Mouse (Mus musculus) heart, adult 8-10 months (tissue): ENCODE data around the gene Olfr913. TPM values are rescaled to one million over a fixed set of nuclear protein-coding genes. Genes with fewer than 3 reads are reported as not detected.

Experiments used
- DNase-seq: peaks from one replicate; pipeline ENCODE4 v3.0.0; 2022; ENCODE audit warnings: low spot score
- total RNA-seq, 4 experiments: library from RNA; stranded (reverse); gene quantifications; 2 replicates each; pipeline ENCODE4 v1.2.4; 2022

Olfr913 gene
- total RNA-seq, result not detected

- no peak for DNase-seq
Measured at GRCm38 (mm10) chr9:38592459-38592858, at the start of gene Olfr913. Gene Olfr913, plus strand, starts transcription at chr9:38592759.

GRCm38 (mm10) chr9:38579878-38580277 is 12.7 kb upstream of the Olfr913 start, which contains the start of gene Olfr912:
Gene Olfr912, plus strand, starts transcription at chr9:38580178.
- DNase-seq, result no peak

DNA sequence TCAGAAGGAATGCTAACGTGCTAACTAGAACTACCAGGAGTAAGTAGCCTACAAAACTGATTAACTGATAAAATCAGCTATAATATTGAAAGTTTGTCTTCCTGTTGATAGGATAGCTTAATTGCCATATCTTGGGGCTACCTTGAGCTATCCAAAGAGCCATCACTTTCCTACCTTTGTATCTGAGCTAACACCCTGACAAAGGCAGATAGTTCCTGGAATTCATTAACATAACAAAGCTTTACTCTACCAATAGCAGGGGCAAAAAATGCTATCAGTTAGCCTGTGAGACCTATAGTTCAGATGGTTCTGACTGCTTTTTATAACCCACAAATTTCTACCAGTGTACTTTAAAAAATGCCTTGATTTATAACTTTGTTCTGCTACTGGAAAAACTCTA is 1.5 kb upstream of the Olfr913 start:
- DNase-seq, result no peak

DNA sequence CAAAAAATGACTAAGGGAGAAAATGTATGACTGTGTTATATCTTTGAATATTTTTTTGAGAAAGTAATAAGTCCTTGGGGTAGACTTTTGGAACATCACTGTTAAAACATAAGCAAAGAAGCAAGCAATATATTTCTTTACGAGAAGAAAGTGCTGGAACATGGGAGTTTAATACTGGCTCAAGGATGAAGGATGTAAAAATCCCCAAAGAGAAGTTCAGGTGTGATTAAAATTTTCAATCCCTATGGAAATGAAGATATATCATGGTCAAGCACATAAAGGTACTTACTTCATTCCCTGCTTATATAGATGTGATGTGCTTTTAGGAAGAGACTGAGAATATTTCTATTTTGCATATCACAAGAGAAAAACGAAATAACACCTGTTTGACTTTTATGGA is 12.2 kb downstream of the Olfr913 start, which contains the start of gene Olfr914:
Gene Olfr914, plus strand, starts transcription at position 301 of the 400 bp plus-strand sequence.
- DNase-seq, result no peak

- DNase-seq, result no peak
Measured at GRCm38 (mm10) chr9:38632406-38632805, 39.8 kb downstream of the Olfr913 start.

Other genes with a start within 250 kb of the Olfr913 start
- not detected for gene Olfr898, start 244.3 kb upstream of the Olfr913 start, total RNA-seq
- gene Olfr250, start 225.9 kb upstream of the Olfr913 start, total RNA-seq, result not detected
- not detected for gene Olfr251, start 215.7 kb upstream of the Olfr913 start, total RNA-seq
- not detected for gene Olfr147, start 191.1 kb upstream of the Olfr913 start, total RNA-seq
- not detected for gene Olfr901, start 163.3 kb upstream of the Olfr913 start, total RNA-seq
- not detected for gene Olfr902, start 145.1 kb upstream of the Olfr913 start, total RNA-seq
- gene Olfr904, start 129.6 kb upstream of the Olfr913 start, total RNA-seq, result not detected
- not detected for gene Olfr905, start 121.7 kb upstream of the Olfr913 start, total RNA-seq
- gene Olfr906, start 105.7 kb upstream of the Olfr913 start, total RNA-seq, result not detected
- not detected for gene Olfr907, start 97.0 kb upstream of the Olfr913 start, total RNA-seq
- not detected for gene Olfr911-ps1, start 71.2 kb upstream of the Olfr913 start, total RNA-seq
- not detected for gene Olfr910, start 54.9 kb upstream of the Olfr913 start, total RNA-seq
- not detected for gene Olfr912, start 12.6 kb upstream of the Olfr913 start, total RNA-seq
- not detected for gene Olfr914, start 12.3 kb downstream of the Olfr913 start, total RNA-seq
- gene Olfr916, start 67.1 kb downstream of the Olfr913 start, total RNA-seq, result not detected
- not detected for gene Olfr917, start 73.1 kb downstream of the Olfr913 start, total RNA-seq
- gene Olfr918, start 81.8 kb downstream of the Olfr913 start, total RNA-seq, result not detected
- not detected for gene Olfr919, start 110.9 kb downstream of the Olfr913 start, total RNA-seq
- 10 to 100 TPM; 18.4 to 25.0 (median 22.9) TPM for gene Vwa5a, start 125.5 kb downstream of the Olfr913 start, total RNA-seq
- under 1 TPM in 3 of 4 experiments, not detected in 1; 0.09 to 0.16 (median 0.13) TPM for gene Olfr920, start 159.5 kb downstream of the Olfr913 start, total RNA-seq
- not detected for gene Olfr921, start 180.3 kb downstream of the Olfr913 start, total RNA-seq
- gene Olfr922, start 221.9 kb downstream of the Olfr913 start, total RNA-seq, result not detected
- gene Olfr923, start 233.8 kb downstream of the Olfr913 start, total RNA-seq, result not detected